Mouse (Mus musculus): ENCODE results near the gene Maea. TPM values are rescaled to one million over a fixed set of nuclear protein-coding genes. Genes with fewer than 3 reads are reported as not detected.

Gene Maea
- polyA plus RNA-seq, 1 experiment from 2014 or later: 93.6 TPM

DNA sequence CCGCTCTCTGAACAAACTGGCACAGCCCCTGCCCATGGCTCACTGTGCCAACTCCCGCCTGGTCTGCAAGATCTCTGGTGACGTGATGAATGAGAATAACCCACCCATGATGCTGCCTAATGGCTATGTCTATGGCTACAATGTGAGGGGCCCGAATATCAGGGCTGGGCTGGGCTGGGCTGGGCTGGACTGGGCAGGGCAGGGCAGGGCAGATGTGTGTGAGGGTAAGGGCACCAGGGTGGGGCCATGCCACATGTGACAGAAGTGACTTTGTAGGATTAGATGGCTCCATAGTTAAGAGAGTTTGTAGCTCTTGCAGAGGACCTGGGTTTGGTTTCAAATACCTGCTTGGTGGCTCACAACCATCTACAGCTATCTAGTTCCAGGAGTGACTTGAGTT, 36.4 kb downstream of the Maea start:
- Histone ChIP-seq H3K9me3 (ENCODE audit: low read length) (no peaks in the 10 kb centered on the region), H3K4me3 (ENCODE audit: low read depth, low read length) (no peak overlapping the region), H3K27me3 (replicated peaks; ENCODE audit: insufficient read depth, low read length) (no peaks in the 10 kb centered on the region), H3K4me1 (ENCODE audit: insufficient read depth, low read depth, low read length) (no peaks in the 10 kb centered on the region), H3K36me3 (ENCODE audit: insufficient read depth, low read length) (peaks cover 49% of the 10 kb centered on the region), H3K27ac (ENCODE audit: low read length) (no peak overlapping the region), H3K9ac (replicated peaks; ENCODE audit: low read depth) (no peak overlapping the region), H3K4me2 (replicated peaks; ENCODE audit: low read depth, low read length) (no peak overlapping the region)
- DNase-seq (ENCODE audit: low spot score) (no peak), ATAC-seq (no peak)
- WGBS: 80% methylated on average over 4 of the region's 4 CpGs
- no peak for TF ChIP-seq CTCF (IDR thresholded peaks at IDR 0.05)
- TF ChIP-seq EP300 (IDR thresholded peaks at IDR 0.05): no peak

DNA sequence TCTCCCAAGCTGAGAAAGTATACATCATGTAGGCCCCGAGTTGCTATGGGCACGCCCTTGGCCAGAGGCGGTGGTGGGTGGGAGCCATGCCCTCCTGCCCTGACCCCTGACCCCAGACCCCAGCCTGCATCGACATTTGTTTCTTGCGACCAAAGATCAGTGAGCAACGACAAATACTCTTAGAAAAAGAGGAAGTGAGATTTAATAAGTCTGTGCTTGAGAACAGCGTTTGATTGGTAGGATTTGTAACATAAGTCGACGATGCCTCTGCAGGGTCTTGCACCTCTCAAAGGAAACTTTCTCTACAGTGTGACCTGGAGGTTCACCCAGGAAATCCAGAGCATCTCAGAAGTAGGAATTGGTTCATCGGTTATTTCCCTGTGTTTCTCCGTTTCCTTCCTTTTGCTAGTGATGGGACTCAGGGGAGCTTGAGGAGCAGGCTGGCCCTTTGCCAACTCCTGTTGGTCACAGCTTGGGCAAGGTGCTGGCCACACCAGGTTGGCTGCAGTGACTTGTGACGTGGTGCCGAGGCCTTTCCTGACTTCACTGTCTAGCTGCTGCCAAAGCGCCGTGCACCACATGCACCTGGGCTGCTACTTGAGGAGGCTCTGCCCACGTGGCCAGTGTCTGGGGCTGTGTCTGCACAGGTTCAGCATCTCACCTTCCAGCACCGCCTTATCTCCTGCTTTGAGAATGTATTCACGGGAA, 37.2 kb downstream of the Maea start:
- peaks cover 5% of the 10 kb centered on the region; the same call in 1 of the 2 replicates for H3K4me1 ChIP-seq (ENCODE audit: insufficient read depth, low read depth, low read length)
- H3K9ac ChIP-seq (replicated peaks; ENCODE audit: low read depth): no peak overlapping the region
- no peak for TF ChIP-seq EP300 (IDR thresholded peaks at IDR 0.05)
- no peak for TF ChIP-seq CTCF (IDR thresholded peaks at IDR 0.05)
- DNase-seq (ENCODE audit: low spot score): no peak
- H3K36me3 ChIP-seq (ENCODE audit: insufficient read depth, low read length): peaks cover 41% of the 10 kb centered on the region
- no peak for ATAC-seq
- WGBS: 79% methylated on average over 18 of the region's 18 CpGs
- no peak overlapping the region for H3K4me2 ChIP-seq (replicated peaks; ENCODE audit: low read depth, low read length)
- H3K9me3 ChIP-seq (ENCODE audit: low read length): no peaks in the 10 kb centered on the region
- no peaks in the 10 kb centered on the region for H3K27me3 ChIP-seq (replicated peaks; ENCODE audit: insufficient read depth, low read length)
- H3K4me3 ChIP-seq (ENCODE audit: low read depth, low read length): no peak overlapping the region
- H3K27ac ChIP-seq (ENCODE audit: low read length): no peak overlapping the region

DNA sequence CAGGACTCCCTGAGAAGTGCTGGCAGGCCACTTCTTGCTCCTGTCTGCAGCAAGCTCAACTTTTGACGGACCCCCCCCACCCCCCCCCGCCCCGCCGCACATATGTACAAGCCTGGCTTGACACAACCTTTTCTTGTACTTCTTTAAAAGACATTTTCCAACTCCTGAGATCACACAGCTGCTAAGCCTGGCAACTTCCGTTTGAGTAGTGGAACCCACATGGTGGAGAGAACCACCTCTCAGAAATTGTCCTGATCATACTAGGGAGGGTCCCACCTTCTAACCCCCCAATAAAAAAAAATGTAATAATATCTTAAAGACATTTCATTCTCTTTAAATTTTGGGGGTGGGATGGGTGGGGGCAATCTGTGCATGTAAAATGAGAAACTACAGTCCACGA, 41.9 kb downstream of the Maea start:
- Histone ChIP-seq H3K4me3 (ENCODE audit: low read depth, low read length) (peak overlapping the region; percentile 61; the same call in 1 of the 2 replicates), H3K27me3 (replicated peaks; ENCODE audit: insufficient read depth, low read length) (no peaks in the 10 kb centered on the region), H3K36me3 (ENCODE audit: insufficient read depth, low read length) (peaks cover 14% of the 10 kb centered on the region; the same call in 1 of the 2 replicates), H3K27ac (ENCODE audit: low read length) (peak overlapping the region; percentile 86; the same call in 1 of the 2 replicates), H3K9me3 (ENCODE audit: low read length) (no peaks in the 10 kb centered on the region), H3K9ac (replicated peaks; ENCODE audit: low read depth) (no peak overlapping the region), H3K4me2 (replicated peaks; ENCODE audit: low read depth, low read length) (peak overlapping the region; percentile 86), H3K4me1 (ENCODE audit: insufficient read depth, low read depth, low read length) (peaks cover 7% of the 10 kb centered on the region; the same call in 1 of the 2 replicates)
- DNase-seq (ENCODE audit: low spot score) (peak; percentile 18), ATAC-seq (no peak)
- WGBS: 39% methylated on average over 6 of the region's 6 CpGs
- TF ChIP-seq EP300 (IDR thresholded peaks at IDR 0.05) (no peak), CTCF (IDR thresholded peaks at IDR 0.05) (no peak)

DNA sequence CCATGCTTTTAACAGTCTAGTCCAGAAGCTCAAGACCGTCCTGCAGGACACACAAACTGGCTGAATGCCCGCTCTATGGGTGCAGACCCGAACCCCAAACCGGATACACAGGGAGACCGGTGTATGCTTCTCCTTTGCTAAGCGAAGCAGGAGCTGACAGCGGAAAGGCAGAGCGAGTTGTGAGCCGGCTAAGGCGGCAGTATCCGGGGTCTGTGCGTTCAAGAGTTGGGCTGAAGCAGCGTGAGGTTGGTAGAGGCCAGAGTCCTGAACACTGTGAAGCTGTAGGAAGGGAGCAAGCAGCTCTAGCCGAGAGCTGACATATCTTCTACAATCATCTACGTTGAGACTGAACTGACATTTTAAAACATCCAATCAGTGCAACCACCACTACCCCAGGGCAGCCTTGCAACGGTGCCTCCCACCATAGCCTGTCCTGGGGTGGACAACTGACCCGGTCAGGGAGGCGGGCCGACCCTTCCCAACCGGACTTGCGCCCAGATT, 42.5 kb downstream of the Maea start:
- no peak for ATAC-seq

GRCm38 (mm10) chr5:33378302-33378854, 43.1 kb downstream of the Maea start, which contains the start of gene Uvssa:
Uvssa (plus strand) TSS chr5:33378549.
- ATAC-seq (peak; percentile 99), DNase-seq (ENCODE audit: low spot score) (peak; percentile 99)
- H3K9ac ChIP-seq (replicated peaks; ENCODE audit: low read depth): peak within 1 kb of the TSS; percentile 77
- H3K36me3 ChIP-seq (ENCODE audit: insufficient read depth, low read length): peaks cover 10% of the 10 kb centered on the region; the same call in 1 of the 2 replicates
- H3K4me3 ChIP-seq (ENCODE audit: low read depth, low read length): peak within 1 kb of the TSS; percentile 61
- TF ChIP-seq EP300 (IDR thresholded peaks at IDR 0.05): no peak
- TF ChIP-seq CTCF (IDR thresholded peaks at IDR 0.05): peak; percentile 70
- WGBS: 1% methylated on average over 46 of the region's 46 CpGs
- peak within 1 kb of the TSS; percentile 86 for H3K4me2 ChIP-seq (replicated peaks; ENCODE audit: low read depth, low read length)
- peak within 1 kb of the TSS; percentile 98 for H3K27ac ChIP-seq (ENCODE audit: low read length)
- peaks cover 7% of the 10 kb centered on the region; the same call in 1 of the 2 replicates for H3K4me1 ChIP-seq (ENCODE audit: insufficient read depth, low read depth, low read length)
- no peaks in the 10 kb centered on the region for H3K9me3 ChIP-seq (ENCODE audit: low read length)
- H3K27me3 ChIP-seq (replicated peaks; ENCODE audit: insufficient read depth, low read length): no peaks in the 10 kb centered on the region

More for the DNA sequence above, 42.5 kb downstream of the Maea start:
- DNase-seq (ENCODE audit: low spot score): no peak
- peaks cover 7% of the 10 kb centered on the region; the same call in 1 of the 2 replicates for H3K4me1 ChIP-seq (ENCODE audit: insufficient read depth, low read depth, low read length)
- H3K9ac ChIP-seq (replicated peaks; ENCODE audit: low read depth): peak overlapping the region; percentile 55
- no peaks in the 10 kb centered on the region for H3K9me3 ChIP-seq (ENCODE audit: low read length)
- peak overlapping the region; percentile 61 for H3K4me3 ChIP-seq (ENCODE audit: low read depth, low read length)
- H3K36me3 ChIP-seq (ENCODE audit: insufficient read depth, low read length): peaks cover 11% of the 10 kb centered on the region; the same call in 1 of the 2 replicates
- WGBS: under 1% methylated on average over 21 of the region's 21 CpGs
- TF ChIP-seq CTCF (IDR thresholded peaks at IDR 0.05) (no peak), EP300 (IDR thresholded peaks at IDR 0.05) (no peak)
- H3K27ac ChIP-seq (ENCODE audit: low read length): peak overlapping the region; percentile 86
- H3K4me2 ChIP-seq (replicated peaks; ENCODE audit: low read depth, low read length): peak overlapping the region; percentile 86
- no peaks in the 10 kb centered on the region for H3K27me3 ChIP-seq (replicated peaks; ENCODE audit: insufficient read depth, low read length)

DNA sequence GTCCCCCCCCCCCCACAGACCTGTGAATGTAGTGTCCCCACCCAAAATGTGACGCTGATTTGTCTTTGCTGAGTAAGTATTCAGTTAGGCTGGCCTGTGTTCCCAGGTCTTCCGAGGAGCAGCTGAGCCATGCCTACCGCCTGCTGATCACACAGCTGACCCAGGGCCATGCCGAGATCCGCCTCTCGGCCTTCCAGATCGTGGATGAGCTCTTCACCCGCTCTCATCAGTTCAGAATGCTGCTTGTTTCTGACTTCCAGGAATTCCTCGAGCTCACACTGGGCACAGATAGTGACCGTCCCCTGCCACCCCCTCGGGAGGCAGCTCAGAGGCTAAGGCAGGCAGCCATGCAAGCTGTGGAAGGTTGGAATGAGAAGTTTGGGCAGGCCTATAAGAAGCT, 52.2 kb downstream of the Maea start:
- Histone ChIP-seq H3K27ac (ENCODE audit: low read length) (no peak overlapping the region), H3K9me3 (ENCODE audit: low read length) (no peaks in the 10 kb centered on the region), H3K9ac (replicated peaks; ENCODE audit: low read depth) (no peak overlapping the region), H3K27me3 (replicated peaks; ENCODE audit: insufficient read depth, low read length) (no peaks in the 10 kb centered on the region), H3K4me3 (ENCODE audit: low read depth, low read length) (no peak overlapping the region), H3K4me1 (ENCODE audit: insufficient read depth, low read depth, low read length) (no peaks in the 10 kb centered on the region), H3K4me2 (replicated peaks; ENCODE audit: low read depth, low read length) (no peak overlapping the region), H3K36me3 (ENCODE audit: insufficient read depth, low read length) (peaks cover 3% of the 10 kb centered on the region; the same call in 1 of the 2 replicates)
- TF ChIP-seq CTCF (IDR thresholded peaks at IDR 0.05): no peak
- DNase-seq (ENCODE audit: low spot score) (no peak), ATAC-seq (no peak)
- WGBS: 74% methylated on average over 11 of the region's 11 CpGs

All from lung, postnatal 0 days (tissue).